Mouse (Mus musculus) forebrain, embryonic 14.5 days (tissue): Measurements from ENCODE around the gene Kcnab3. TPM values are rescaled to one million over a fixed set of nuclear protein-coding genes. Genes with fewer than 3 reads are reported as not detected.

Experiments
- ATAC-seq: fragments of 200-750 bp; cut with Nextera tagmentation; 2 replicates; pipeline ENCODE4 v1.8.0; 2017; ENCODE audit warnings: mild to moderate bottlenecking, moderate library complexity
- DNase-seq: peaks from one replicate; pipeline ENCODE4 v3.0.0-alpha.2; 2015; ENCODE audit warnings: low spot score
- H3K27ac ChIP-seq: fragments of 300-500 bp; sonication (generic); 2 replicates; pipeline ENCODE4 v1.5.1; 2014; ENCODE audit warnings: low read depth, mild to moderate bottlenecking, control low read depth, low read length, moderate library complexity
- H3K27me3 ChIP-seq: fragments of 300-500 bp; sonication (generic); replicated peaks from 2 replicates; pipeline ENCODE4 v1.6.1; 2014; ENCODE audit warnings: low read length, control low read depth, mixed read lengths; ENCODE audit not compliant: control insufficient read depth, insufficient read depth
- H3K36me3 ChIP-seq: fragments of 300-500 bp; sonication (generic); 2 replicates; pipeline ENCODE4 v1.6.1; 2014; ENCODE audit warnings: low read length, control low read depth; ENCODE audit not compliant: control insufficient read depth, insufficient read depth
- H3K4me1 ChIP-seq: fragments of 300-500 bp; sonication (generic); 2 replicates; pipeline ENCODE4 v1.6.1; 2014; ENCODE audit warnings: antibody characterized with exemption, low read length, control low read depth; ENCODE audit not compliant: control insufficient read depth, insufficient read depth
- H3K4me2 ChIP-seq: fragments of 300-500 bp; sonication (generic); 2 replicates; pipeline ENCODE4 v1.6.1; 2014; ENCODE audit warnings: mild to moderate bottlenecking, control low read depth, low read length
- H3K4me3 ChIP-seq: fragments of 300-500 bp; sonication (generic); 2 replicates; pipeline ENCODE4 v1.5.1; 2014; ENCODE audit warnings: low read depth, low read length, control low read depth
- H3K9ac ChIP-seq: fragments of 300-500 bp; sonication (generic); 2 replicates; pipeline ENCODE4 v1.6.1; 2014; ENCODE audit warnings: mild to moderate bottlenecking, low read length, control low read depth, moderate library complexity
- H3K9me3 ChIP-seq: fragments of 300-500 bp; sonication (generic); replicated peaks from 2 replicates; pipeline ENCODE4 v1.6.1; 2016; ENCODE audit warnings: low read length, control low read depth, mixed read lengths; ENCODE audit not compliant: control insufficient read depth
- WGBS: fragments of 180-500 bp; shearing (Covaris S2); extraction: QIAGEN DNeasy Blood & Tissue Kit; methylation state at CpG from one replicate; pipeline ENCODE4 v1.1.7; 2014; 5-methylcytosine and 5-hydroxymethylcytosine counted together
- polyA plus RNA-seq: library from polyadenylated mRNA; unstranded; fragments of >200 nt; fragmentation: Nextera tagmentation; extraction: Ambion mirVana; gene quantifications from 2 replicates; pipeline ENCODE4 v1.2.1, GENCODE M21; 2014

Kcnab3 gene
- polyA plus RNA-seq, 1 experiment from 2014 or later: 3.3 TPM

- no peaks in the 10 kb centered on the region for H3K27me3 ChIP-seq
- WGBS: 27% methylated on average over 12 of the region's 12 CpGs
- H3K4me2 ChIP-seq: peak overlapping the region; percentile 28
- DNase-seq (peak; percentile 29), ATAC-seq (no peak; the same call in 1 of the 2 replicates)
- H3K36me3 ChIP-seq: peaks cover 8% of the 10 kb centered on the region; the same call in 1 of the 2 replicates
- H3K4me3 ChIP-seq: no peak overlapping the region
- H3K9ac ChIP-seq: no peak overlapping the region; the same call in 1 of the 2 replicates
- no peaks in the 10 kb centered on the region for H3K9me3 ChIP-seq
- H3K4me1 ChIP-seq: peaks cover 23% of the 10 kb centered on the region
- H3K27ac ChIP-seq: peak overlapping the region; percentile 88
Measured at GRCm38 (mm10) chr11:69371601-69372000, 45.5 kb downstream of the Kcnab3 start.

- peak overlapping the region; percentile 88 for H3K27ac ChIP-seq
- H3K9ac ChIP-seq: no peak overlapping the region; the same call in 1 of the 2 replicates
- 36% methylated on average over 12 of the region's 12 CpGs for WGBS
- peak overlapping the region; percentile 28 for H3K4me2 ChIP-seq
- peak; percentile 87 for DNase-seq
- peak; percentile 49 for ATAC-seq
- no peaks in the 10 kb centered on the region for H3K27me3 ChIP-seq
- H3K9me3 ChIP-seq: no peaks in the 10 kb centered on the region
- H3K4me3 ChIP-seq: 0 out of 2 replicates have a peak overlapping the region, but pooled peaks have one; percentile 4
- peaks cover 23% of the 10 kb centered on the region for H3K4me1 ChIP-seq
- peaks cover 8% of the 10 kb centered on the region; the same call in 1 of the 2 replicates for H3K36me3 ChIP-seq
Measured at GRCm38 (mm10) chr11:69372056-69372779, 46.2 kb downstream of the Kcnab3 start.

- WGBS: 67% methylated on average over 3 of the region's 3 CpGs
- Histone ChIP-seq H3K4me3 (no peak overlapping the region), H3K4me1 (peaks cover 23% of the 10 kb centered on the region), H3K36me3 (peaks cover 8% of the 10 kb centered on the region; the same call in 1 of the 2 replicates), H3K9me3 (no peaks in the 10 kb centered on the region), H3K27me3 (no peaks in the 10 kb centered on the region), H3K27ac (peak overlapping the region; percentile 88), H3K9ac (no peak overlapping the region), H3K4me2 (no peak overlapping the region)
- DNase-seq (no peak), ATAC-seq (no peak)
Measured at GRCm38 (mm10) chr11:69372780-69373170, 46.7 kb downstream of the Kcnab3 start.

DNA sequence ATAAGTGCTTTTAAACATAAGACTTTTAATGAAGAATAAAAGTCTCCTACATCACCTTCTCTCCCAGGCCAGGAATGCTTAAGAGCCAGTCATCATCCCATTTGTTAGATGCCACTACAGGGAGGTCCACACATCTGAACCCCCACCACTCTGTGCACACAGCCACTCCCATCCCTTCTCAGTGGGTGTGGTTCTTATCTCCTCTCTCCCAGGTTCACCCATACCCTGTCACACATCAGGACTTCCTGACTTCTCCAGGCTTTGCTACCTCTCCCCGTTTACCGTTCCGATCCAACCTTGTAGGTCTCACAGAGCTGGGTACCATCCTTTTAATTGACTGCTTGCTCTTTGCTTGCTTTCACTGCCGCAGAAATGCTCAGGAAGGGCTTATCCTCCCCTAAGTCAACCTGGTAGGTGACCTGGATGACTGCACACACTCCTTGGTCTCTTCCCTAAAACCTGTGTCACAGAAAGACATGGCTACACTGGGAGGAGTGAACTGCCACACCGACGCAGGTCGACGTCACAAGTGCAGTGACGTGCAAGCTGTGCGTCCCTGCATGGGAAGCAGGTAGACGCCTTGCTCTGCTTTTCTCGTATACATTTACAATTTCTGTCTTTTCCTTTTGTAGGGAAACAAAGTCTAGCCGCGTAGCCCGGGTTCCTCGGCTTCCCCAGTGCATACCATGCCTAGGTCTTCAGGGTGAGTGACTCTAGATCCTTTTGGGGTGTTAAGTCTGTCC, 47.3 kb downstream of the Kcnab3 start:
- Histone ChIP-seq H3K4me3 (no peak overlapping the region), H3K9me3 (no peaks in the 10 kb centered on the region), H3K9ac (no peak overlapping the region), H3K27me3 (no peaks in the 10 kb centered on the region), H3K27ac (peak overlapping the region; percentile 88; the same call in 1 of the 2 replicates), H3K36me3 (peaks cover 8% of the 10 kb centered on the region; the same call in 1 of the 2 replicates), H3K4me2 (no peak overlapping the region), H3K4me1 (peaks cover 20% of the 10 kb centered on the region)
- WGBS: 94% methylated on average over 16 of the region's 16 CpGs
- no peak for ATAC-seq
- DNase-seq: no peak

DNA sequence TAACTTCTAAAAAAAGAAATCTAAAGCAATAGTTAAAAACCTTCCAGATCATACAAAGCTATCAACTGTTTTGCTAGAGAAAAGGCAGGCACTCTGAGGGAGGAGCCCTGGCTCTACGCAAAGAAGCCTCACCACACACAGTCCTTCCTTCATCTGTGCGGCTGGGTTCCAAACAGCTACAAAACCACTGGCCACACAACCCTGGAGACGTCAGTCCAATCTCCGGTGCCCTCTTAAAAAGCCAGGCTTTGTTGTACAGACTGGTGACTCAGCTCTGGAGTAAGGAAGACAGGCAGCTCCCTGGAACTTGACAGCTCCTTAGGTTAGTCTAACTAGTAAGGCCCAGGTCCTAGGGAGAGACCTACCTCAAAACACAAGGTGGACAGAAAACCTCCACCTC, 49.6 kb downstream of the Kcnab3 start:
- Histone ChIP-seq H3K36me3 (peaks cover 8% of the 10 kb centered on the region; the same call in 1 of the 2 replicates), H3K4me2 (no peak overlapping the region), H3K27ac (no peak overlapping the region), H3K27me3 (no peaks in the 10 kb centered on the region), H3K9ac (no peak overlapping the region), H3K4me1 (peaks cover 19% of the 10 kb centered on the region), H3K9me3 (no peaks in the 10 kb centered on the region), H3K4me3 (no peak overlapping the region)
- DNase-seq (no peak), ATAC-seq (no peak)
- 88% methylated on average over 4 of the region's 4 CpGs for WGBS

GRCm38 (mm10) chr11:69377766-69378165, 51.7 kb downstream of the Kcnab3 start:
- no peak overlapping the region for H3K4me2 ChIP-seq
- no peaks in the 10 kb centered on the region for H3K9me3 ChIP-seq
- H3K27ac ChIP-seq: no peak overlapping the region
- no peak overlapping the region for H3K9ac ChIP-seq
- H3K4me1 ChIP-seq: no peaks in the 10 kb centered on the region; the same call in 1 of the 2 replicates
- WGBS: 79% methylated on average over 3 of the region's 3 CpGs
- ATAC-seq: no peak
- DNase-seq: no peak
- H3K4me3 ChIP-seq: no peak overlapping the region
- no peaks in the 10 kb centered on the region for H3K27me3 ChIP-seq
- peaks cover 8% of the 10 kb centered on the region; the same call in 1 of the 2 replicates for H3K36me3 ChIP-seq

GRCm38 (mm10) chr11:69379600-69379999, 53.5 kb downstream of the Kcnab3 start:
- 81% methylated on average over 3 of the region's 3 CpGs for WGBS
- no peaks in the 10 kb centered on the region for H3K9me3 ChIP-seq
- H3K9ac ChIP-seq: no peak overlapping the region
- 0 out of 2 replicates have a peak, but pooled peaks cover 3% of the 10 kb centered on the region for H3K36me3 ChIP-seq
- ATAC-seq (no peak), DNase-seq (no peak)
- no peak overlapping the region for H3K4me2 ChIP-seq
- no peaks in the 10 kb centered on the region; the same call in 1 of the 2 replicates for H3K4me1 ChIP-seq
- no peak overlapping the region for H3K4me3 ChIP-seq
- no peak overlapping the region for H3K27ac ChIP-seq
- no peaks in the 10 kb centered on the region for H3K27me3 ChIP-seq

DNA sequence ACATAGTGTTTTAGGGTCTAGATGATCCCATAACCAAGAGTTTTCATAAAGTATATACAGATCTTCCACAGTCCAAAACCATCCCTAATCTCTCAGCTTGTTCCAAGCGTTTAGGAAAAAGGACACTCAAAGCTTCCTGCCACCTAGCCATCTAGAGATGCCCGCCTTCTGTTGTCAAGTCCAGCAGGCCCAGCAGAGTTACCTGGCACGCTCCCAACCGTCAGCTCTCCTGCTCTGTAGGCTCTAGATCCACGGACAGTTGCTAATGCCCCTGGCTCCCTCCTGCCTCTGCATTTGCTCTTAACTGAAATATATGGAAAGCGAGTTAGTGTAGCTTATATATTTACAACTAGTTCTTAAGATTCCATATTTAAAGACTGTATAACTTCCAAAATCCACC, 55.3 kb downstream of the Kcnab3 start:
- Histone ChIP-seq H3K9me3 (no peaks in the 10 kb centered on the region), H3K4me1 (no peaks in the 10 kb centered on the region; the same call in 1 of the 2 replicates), H3K27me3 (no peaks in the 10 kb centered on the region), H3K9ac (no peak overlapping the region), H3K27ac (no peak overlapping the region), H3K4me3 (no peak overlapping the region), H3K4me2 (no peak overlapping the region), H3K36me3 (no peaks in the 10 kb centered on the region)
- ATAC-seq (no peak), DNase-seq (no peak)
- WGBS: 81% methylated on average over 6 of the region's 6 CpGs
